Mouse (Mus musculus) neural tube, embryonic 11.5 days (tissue): ENCODE measurements at regions not wholly inside any gene's neighbourhood (a gene's known extent, or its start where the extent isn't known, plus 50 kb on each side); places are given as distances from the start of the nearest gene placed in this dataset.
A peak's percentile ranks its signal among the peaks of the same experiment; 100 is the strongest.

ENCODE experiments used
- ATAC-seq: fragments of 200-750 bp; cut with Nextera tagmentation; 2 replicates; pipeline ENCODE4 v1.8.0; 2017; ENCODE audit warnings: moderate number of reproducible peaks, mild to moderate bottlenecking, moderate TSS enrichment, moderate library complexity; ENCODE audit not compliant: insufficient read depth, low FRiP score, low TSS enrichment
- DNase-seq: peaks from one replicate; pipeline ENCODE4 v3.0.0-alpha.2; 2015; ENCODE audit warnings: low spot score
- H3K27ac ChIP-seq: fragments of 300-500 bp; sonication (generic); 2 replicates; pipeline ENCODE4 v1.5.1; 2014; ENCODE audit warnings: low read depth, mild to moderate bottlenecking, low read length
- H3K27me3 ChIP-seq: fragments of 300-500 bp; sonication (generic); 2 replicates; pipeline ENCODE4 v1.6.1; 2014; ENCODE audit warnings: mild to moderate bottlenecking, low read length, mixed read lengths; ENCODE audit not compliant: control insufficient read depth, insufficient read depth
- H3K36me3 ChIP-seq: fragments of 300-500 bp; sonication (generic); 2 replicates; pipeline ENCODE4 v1.6.1; 2014; ENCODE audit warnings: mild to moderate bottlenecking, low read length, moderate library complexity, mixed read lengths; ENCODE audit not compliant: control insufficient read depth, insufficient read depth
- H3K4me1 ChIP-seq: fragments of 300-500 bp; sonication (generic); 2 replicates; pipeline ENCODE4 v1.6.1; 2014; ENCODE audit warnings: low read length, mixed read lengths; ENCODE audit not compliant: control insufficient read depth, insufficient read depth
- H3K4me2 ChIP-seq: fragments of 300-500 bp; sonication (generic); 2 replicates; pipeline ENCODE4 v1.6.1; 2014; ENCODE audit warnings: low read depth, mild to moderate bottlenecking, moderate library complexity
- H3K4me3 ChIP-seq: fragments of 300-500 bp; sonication (generic); 2 replicates; pipeline ENCODE4 v1.5.1; 2014; ENCODE audit warnings: low read depth, low read length
- H3K9ac ChIP-seq: fragments of 300-500 bp; sonication (generic); 2 replicates; pipeline ENCODE4 v1.6.1; 2014; ENCODE audit warnings: mild to moderate bottlenecking, low read length
- H3K9me3 ChIP-seq: fragments of 300-500 bp; sonication (generic); 2 replicates; pipeline ENCODE4 v1.6.1; 2016; ENCODE audit warnings: low read length; ENCODE audit not compliant: control insufficient read depth
- WGBS: fragments of 180-500 bp; shearing (Covaris S2); extraction: QIAGEN DNeasy Blood & Tissue Kit; methylation state at CpG from one replicate; pipeline ENCODE4 v1.1.7; 2014; 5-methylcytosine and 5-hydroxymethylcytosine counted together

DNA sequence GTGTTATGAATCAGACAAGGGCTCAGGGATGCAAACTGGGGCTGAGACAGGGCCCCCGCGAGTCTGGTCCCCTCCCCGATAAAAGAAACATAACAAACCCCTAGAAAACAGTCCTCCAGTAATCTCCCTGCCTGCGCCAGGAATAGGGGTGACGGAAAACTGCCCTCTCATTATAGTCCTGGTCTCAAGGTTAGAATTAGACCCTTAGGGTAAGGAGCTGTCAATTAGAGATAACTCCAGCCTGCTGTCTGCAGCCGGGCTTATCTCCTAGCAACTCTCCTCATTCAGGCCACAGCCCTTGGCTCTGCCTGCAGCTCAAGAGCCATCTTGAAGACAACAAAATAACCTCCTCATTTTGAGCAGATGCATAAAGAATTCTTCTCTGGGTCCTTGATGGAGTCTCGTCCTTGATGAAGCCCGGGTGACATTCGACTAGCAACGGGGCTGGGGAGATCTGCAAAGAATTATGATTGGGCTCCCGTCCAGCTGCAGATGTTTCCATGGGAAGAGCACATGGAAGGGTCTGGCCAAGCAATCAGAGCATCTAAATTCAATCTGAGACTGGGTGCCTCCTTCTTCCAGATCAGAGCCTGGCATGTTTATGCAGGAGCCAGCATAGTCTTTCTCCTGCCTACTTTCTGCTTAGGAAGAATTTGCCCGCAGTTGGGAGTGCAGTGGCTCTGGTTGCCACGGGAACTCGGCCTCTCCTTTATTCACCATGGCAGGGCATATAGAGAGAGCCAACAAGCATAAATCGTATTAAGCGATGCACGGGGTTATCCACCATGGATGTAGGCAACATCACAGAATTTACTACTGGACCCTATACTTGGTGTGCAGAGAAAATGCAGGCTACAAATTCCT lies 281.2 kb downstream of the Sox11 start:
- no peaks in the 10 kb centered on the region for H3K9me3 ChIP-seq
- no peak overlapping the region for H3K4me3 ChIP-seq
- no peaks in the 10 kb centered on the region for H3K27me3 ChIP-seq
- H3K4me1 ChIP-seq = peaks cover 34% of the 10 kb centered on the region
- ATAC-seq (peak; percentile 77), DNase-seq (peak; percentile 70)
- no peaks in the 10 kb centered on the region for H3K36me3 ChIP-seq
- WGBS = 5% methylated on average over 17 of the region's 17 CpGs
- H3K27ac ChIP-seq = peak overlapping the region; percentile 95
- peak overlapping the region; percentile 65 for H3K9ac ChIP-seq
- peak overlapping the region; percentile 53 for H3K4me2 ChIP-seq

DNA sequence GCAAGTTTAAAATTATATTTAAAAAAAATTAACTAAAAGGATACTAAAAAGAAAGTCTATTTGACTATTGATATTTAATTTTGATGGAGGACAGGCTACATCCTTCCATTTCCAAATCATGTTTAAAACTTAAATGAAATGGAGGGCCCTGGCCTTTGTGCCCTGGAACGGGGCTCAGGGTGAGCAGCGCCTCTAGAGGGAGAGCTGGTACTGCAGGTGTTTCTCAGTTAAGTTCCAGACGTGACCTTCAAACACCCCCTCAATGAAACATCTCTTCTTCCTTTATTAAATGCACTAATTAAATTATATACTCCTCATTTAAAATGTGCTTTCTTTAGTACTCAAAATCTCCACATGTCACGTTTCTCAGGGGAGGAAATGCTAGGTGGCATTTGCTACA lies 282.5 kb downstream of the Sox11 start:
- no peak for ATAC-seq
- 17% methylated on average over 4 of the region's 4 CpGs for WGBS
- no peak overlapping the region for H3K27ac ChIP-seq
- H3K4me1 ChIP-seq = peaks cover 29% of the 10 kb centered on the region
- H3K4me2 ChIP-seq = no peak overlapping the region
- DNase-seq = peak; percentile 60
- H3K9me3 ChIP-seq = no peaks in the 10 kb centered on the region
- H3K4me3 ChIP-seq = no peak overlapping the region
- no peaks in the 10 kb centered on the region for H3K36me3 ChIP-seq
- H3K27me3 ChIP-seq = no peaks in the 10 kb centered on the region
- no peak overlapping the region for H3K9ac ChIP-seq

DNA sequence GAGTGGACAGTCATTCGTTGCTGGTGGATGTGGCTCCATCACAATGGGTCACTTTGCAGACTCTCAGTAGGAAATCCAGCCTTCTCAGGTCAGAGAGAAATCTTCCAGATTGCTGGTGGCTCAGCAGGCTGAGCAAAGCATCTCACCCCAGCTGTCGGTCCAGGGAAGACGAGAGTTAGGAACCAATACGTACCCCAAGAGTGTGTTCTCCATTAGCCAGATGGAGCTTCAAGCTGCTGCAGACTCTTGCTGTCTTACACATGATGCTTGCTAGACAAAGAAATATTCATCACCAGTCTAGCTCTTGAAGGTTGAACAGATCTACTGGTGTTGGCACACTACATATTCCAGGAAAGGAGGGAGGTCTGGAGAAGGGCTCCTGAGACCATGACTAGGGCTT lies 288.0 kb downstream of the Sox11 start:
- 81% methylated on average over 4 of the region's 4 CpGs for WGBS
- ATAC-seq = no peak
- no peak overlapping the region for H3K9ac ChIP-seq
- no peak overlapping the region for H3K4me3 ChIP-seq
- no peaks in the 10 kb centered on the region for H3K36me3 ChIP-seq
- no peak overlapping the region for H3K4me2 ChIP-seq
- H3K4me1 ChIP-seq = no peaks in the 10 kb centered on the region
- no peak overlapping the region for H3K27ac ChIP-seq
- no peaks in the 10 kb centered on the region for H3K27me3 ChIP-seq
- DNase-seq = no peak
- H3K9me3 ChIP-seq = no peaks in the 10 kb centered on the region

DNA sequence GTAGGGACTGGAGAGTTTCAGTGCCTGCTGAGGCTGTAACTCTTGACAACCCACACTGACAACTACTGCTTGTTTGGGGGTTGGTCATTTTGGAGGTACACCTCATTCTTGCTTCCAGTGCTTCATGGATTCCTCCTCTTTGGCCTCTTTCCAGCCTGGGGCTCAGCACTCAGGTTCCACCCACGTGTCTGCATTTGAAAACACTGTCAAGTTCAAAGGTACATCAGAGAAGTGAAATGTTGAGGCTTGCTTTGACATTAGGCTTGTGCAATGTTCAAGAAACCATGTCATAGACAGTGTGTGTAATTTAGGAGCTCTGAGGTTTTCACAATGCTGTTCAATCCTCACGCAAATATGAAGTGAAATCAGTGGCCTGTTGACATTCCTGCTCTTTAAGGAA lies 304.5 kb downstream of the Sox11 start:
- no peaks in the 10 kb centered on the region for H3K36me3 ChIP-seq
- 80% methylated on average over 2 of the region's 2 CpGs for WGBS
- no peaks in the 10 kb centered on the region for H3K27me3 ChIP-seq
- H3K4me2 ChIP-seq = no peak overlapping the region
- ATAC-seq = no peak
- H3K9ac ChIP-seq = no peak overlapping the region
- no peaks in the 10 kb centered on the region for H3K9me3 ChIP-seq
- DNase-seq = no peak
- no peak overlapping the region for H3K4me3 ChIP-seq
- H3K27ac ChIP-seq = no peak overlapping the region
- H3K4me1 ChIP-seq = no peaks in the 10 kb centered on the region

DNA sequence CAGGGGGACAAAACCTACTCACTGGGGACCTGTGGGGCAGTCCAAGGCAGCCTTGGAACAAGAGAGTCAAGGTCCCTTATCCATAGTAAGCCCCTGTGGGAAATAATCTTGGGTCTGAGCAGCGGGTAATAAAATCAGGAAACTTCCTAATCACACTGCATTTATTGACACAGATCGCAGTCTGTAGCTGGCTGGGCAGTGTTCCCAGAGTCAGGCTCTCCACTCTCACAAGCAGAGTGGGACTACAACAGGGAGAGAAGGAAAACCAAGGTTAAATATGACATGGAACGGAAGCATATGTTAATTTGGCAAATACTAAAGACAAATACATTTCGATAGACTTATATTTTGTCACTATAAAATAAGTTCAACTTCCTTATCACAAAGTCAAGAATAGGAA lies 322.6 kb downstream of the Sox11 start:
- WGBS = 83% methylated on average over 4 of the region's 4 CpGs
- Histone ChIP-seq H3K27me3 (no peaks in the 10 kb centered on the region), H3K9ac (no peak overlapping the region), H3K36me3 (no peaks in the 10 kb centered on the region), H3K9me3 (no peaks in the 10 kb centered on the region), H3K4me1 (no peaks in the 10 kb centered on the region; the same call in 1 of the 2 replicates), H3K27ac (no peak overlapping the region), H3K4me3 (no peak overlapping the region), H3K4me2 (no peak overlapping the region)
- no peak for ATAC-seq
- no peak for DNase-seq

DNA sequence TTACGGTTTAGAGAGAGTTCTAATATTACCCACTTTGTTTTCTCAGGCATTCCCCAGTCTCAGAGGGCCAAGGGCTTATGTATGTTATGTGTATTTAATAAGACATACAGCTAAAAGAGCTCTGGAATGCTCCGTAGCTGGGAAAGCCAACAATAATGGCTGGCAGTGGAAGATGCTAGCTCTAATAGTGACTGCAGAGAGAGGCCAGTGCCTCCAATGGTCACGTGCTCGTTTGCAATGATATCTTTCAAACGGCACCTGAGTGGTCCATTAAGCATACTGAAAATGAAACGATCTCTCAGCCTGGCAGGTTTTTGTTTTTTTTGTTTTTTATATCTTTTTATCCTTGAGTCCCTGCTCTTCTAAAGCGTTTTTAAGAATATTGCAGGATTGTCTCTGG lies 324.0 kb downstream of the Sox11 start:
- Histone ChIP-seq H3K4me1 (no peaks in the 10 kb centered on the region; the same call in 1 of the 2 replicates), H3K4me2 (no peak overlapping the region), H3K9me3 (no peaks in the 10 kb centered on the region), H3K27ac (no peak overlapping the region), H3K36me3 (no peaks in the 10 kb centered on the region), H3K4me3 (no peak overlapping the region), H3K27me3 (no peaks in the 10 kb centered on the region), H3K9ac (no peak overlapping the region)
- DNase-seq = no peak
- ATAC-seq = no peak
- 76% methylated on average over 7 of the region's 7 CpGs for whole genome bisulfite sequencing

DNA sequence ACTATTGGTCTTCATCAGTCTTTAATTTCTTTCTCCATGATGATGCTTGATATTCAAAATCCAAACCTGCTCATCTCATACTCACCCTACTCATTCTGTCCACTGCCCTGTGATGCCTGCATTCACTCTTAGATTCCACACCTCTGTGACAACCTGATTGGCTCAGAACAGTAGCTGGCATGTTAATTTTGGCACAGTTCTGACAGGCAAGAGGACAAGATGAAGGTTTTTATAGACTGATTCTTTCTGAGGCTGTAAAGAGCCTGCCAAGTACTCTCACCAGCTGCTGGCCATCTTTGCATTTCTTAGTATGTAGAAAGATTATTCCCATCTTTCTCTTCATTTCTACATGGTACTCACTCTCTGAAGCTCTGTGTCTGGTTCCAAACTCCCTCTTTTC lies 343.1 kb downstream of the Sox11 start:
- no peak for ATAC-seq

DNA sequence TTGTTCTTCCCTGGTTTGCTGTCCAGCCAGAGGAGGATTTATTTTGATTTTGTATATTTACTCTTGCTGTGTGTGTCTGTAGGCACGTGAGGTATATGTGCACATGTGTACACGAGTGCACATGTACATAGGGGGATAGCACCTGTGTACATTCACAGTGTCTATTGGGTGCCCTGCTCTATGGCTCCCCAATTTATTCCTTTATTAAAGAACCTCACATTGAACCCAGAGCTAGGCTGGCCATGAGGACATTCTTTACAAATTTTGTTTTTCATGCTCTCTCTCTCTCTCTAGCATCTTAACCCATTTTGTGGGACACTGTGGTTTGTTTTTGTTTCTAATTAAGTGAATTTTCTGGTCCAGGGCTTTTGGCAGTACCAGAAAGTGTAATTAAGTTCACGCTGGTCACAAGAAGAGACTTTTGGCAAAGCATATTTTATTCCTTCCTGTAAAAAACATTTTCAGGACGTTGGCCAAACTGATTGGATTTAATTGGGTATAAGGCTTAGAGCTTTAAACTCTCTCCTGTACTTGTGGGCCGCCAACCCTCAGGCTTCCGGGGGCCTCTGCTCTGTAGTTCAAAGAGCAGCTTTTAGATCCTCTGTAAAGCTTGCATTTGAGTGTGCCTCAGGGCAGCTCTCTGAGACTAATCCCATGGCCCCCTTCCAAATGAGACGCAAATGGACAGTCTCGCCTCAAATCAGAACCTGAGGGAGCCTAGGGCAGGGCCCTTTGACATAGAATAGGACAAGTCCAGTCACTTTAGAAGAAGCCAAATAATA lies 365.9 kb downstream of the Sox11 start:
- no peak overlapping the region for H3K4me3 ChIP-seq
- no peaks in the 10 kb centered on the region for H3K9me3 ChIP-seq
- DNase-seq (no peak), ATAC-seq (no peak)
- no peak overlapping the region for H3K9ac ChIP-seq
- H3K27ac ChIP-seq = no peak overlapping the region
- 79% methylated on average over 8 of the region's 8 CpGs for WGBS
- no peaks in the 10 kb centered on the region for H3K4me1 ChIP-seq
- no peaks in the 10 kb centered on the region for H3K27me3 ChIP-seq
- no peak overlapping the region for H3K4me2 ChIP-seq
- H3K36me3 ChIP-seq = no peaks in the 10 kb centered on the region

More for the DNA sequence above, 343.1 kb downstream of the Sox11 start:
- Histone ChIP-seq H3K9me3 (no peaks in the 10 kb centered on the region), H3K4me1 (no peaks in the 10 kb centered on the region), H3K4me3 (no peak overlapping the region), H3K36me3 (no peaks in the 10 kb centered on the region), H3K27me3 (no peaks in the 10 kb centered on the region), H3K9ac (no peak overlapping the region), H3K4me2 (no peak overlapping the region), H3K27ac (no peak overlapping the region)
- no peak for DNase-seq
